Mouse (Mus musculus) forebrain, embryonic 15.5 days (tissue): ENCODE data around the gene Nr2f1. TPM values are rescaled to one million over a fixed set of nuclear protein-coding genes. Genes with fewer than 3 reads are reported as not detected.

ENCODE experiments used
- polyA plus RNA-seq: library from polyadenylated mRNA; unstranded; fragments of >200 nt; fragmentation: Nextera tagmentation; extraction: Ambion mirVana; gene quantifications from 2 replicates; pipeline ENCODE4 v1.2.1, GENCODE M21; 2015

Nr2f1 gene
- polyA plus RNA-seq, 1 experiment from 2014 or later = 77.7 TPM

Other genes starting within 250 kb of the Nr2f1 start
- 1.5 and 1.7 TPM in 2 replicates for gene Pou5f2, start 174.9 kb downstream of the Nr2f1 start, polyA plus RNA-seq